Mouse (Mus musculus): ENCODE data around the gene Camta2.

GRCm38 (mm10) chr11:70669582-70670345 is 18.1 kb downstream of the Camta2 start:
- TF ChIP-seq CTCF (IDR thresholded peaks at IDR 0.05; ENCODE audit: low read depth, low read length) (0 out of 2 replicates have a peak, but pooled peaks have one; percentile 34), TAL1 (conservative IDR thresholded peaks at IDR 0.05; ENCODE audit: low read depth, low read length) (no peak)
